19 mouse cellular contexts compared by ENCODE assay signal in the genomic region with DNA sequence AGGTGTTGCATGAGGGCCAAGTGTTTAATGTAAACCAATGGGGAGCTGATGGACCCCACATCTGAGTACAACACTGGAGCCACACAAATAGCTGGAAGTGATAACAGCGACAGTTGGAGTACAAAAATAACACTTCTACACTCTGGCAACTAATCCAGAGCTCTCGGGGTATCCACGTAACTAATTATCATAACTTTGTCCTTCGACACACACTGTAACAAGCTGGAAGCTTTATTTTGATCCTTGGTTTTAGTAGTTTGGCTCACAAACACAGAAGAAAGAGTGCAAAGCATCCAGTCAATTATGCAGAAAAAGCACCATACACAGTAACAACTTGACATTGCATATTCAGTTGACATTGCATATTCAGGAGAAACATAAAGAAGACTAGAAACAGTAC.
"Had no signal": no experiment of that assay in that cellular context is flagged by ENCODE, and none has a peak within 500 bp of the region (broad histone marks: within the 10 kb centered on the region; RNA-seq: fewer than 3 reads in every experiment).

No protein-coding gene starts in this region.

- H3K9me3 ChIP-seq: liver, embryonic 13.5 days; midbrain, embryonic 12.5 days; midbrain, embryonic 15.5 days; neural tube, embryonic 12.5 days; neural tube, embryonic 15.5 days had no signal

- H3K27ac ChIP-seq: left cerebral cortex, adult 2 months; liver, embryonic 13.5 days; midbrain, embryonic 12.5 days; midbrain, embryonic 15.5 days; neural tube, embryonic 12.5 days; neural tube, embryonic 15.5 days; stomach, postnatal 0 days had no signal

- H3K4me3 ChIP-seq: left cerebral cortex, adult 2 months; liver, embryonic 13.5 days; midbrain, embryonic 12.5 days; midbrain, embryonic 15.5 days; neural tube, embryonic 12.5 days; neural tube, embryonic 15.5 days had no signal

- ATAC-seq: midbrain, embryonic 15.5 days had no signal

- H3K4me2 ChIP-seq: liver, embryonic 13.5 days; midbrain, embryonic 12.5 days; midbrain, embryonic 15.5 days; neural tube, embryonic 12.5 days; neural tube, embryonic 15.5 days had no signal

- DNase-seq: kidney, adult 9 months; kidney, postnatal 14 days; layer of hippocampus, postnatal 36 days; liver, embryonic 13.5 days; lung, adult 2 months; lung, postnatal 14 days; lung, postnatal 4 days; right cerebral cortex, adult 18-20 months; right cerebral cortex, postnatal 14 days; right cerebral cortex, postnatal 4 days; thymus, adult 2 months; thymus, postnatal 14 days; thymus, postnatal 4 days had no signal

- H3K36me3 ChIP-seq: liver, embryonic 13.5 days; midbrain, embryonic 12.5 days; midbrain, embryonic 15.5 days; neural tube, embryonic 12.5 days; neural tube, embryonic 15.5 days had no signal

- H3K4me1 ChIP-seq: liver, embryonic 13.5 days; midbrain, embryonic 12.5 days; midbrain, embryonic 15.5 days; neural tube, embryonic 12.5 days; neural tube, embryonic 15.5 days had no signal

- H3K27me3 ChIP-seq: liver, embryonic 13.5 days; midbrain, embryonic 12.5 days; midbrain, embryonic 15.5 days; neural tube, embryonic 12.5 days; neural tube, embryonic 15.5 days had no signal

- H3K9ac ChIP-seq: liver, embryonic 13.5 days; midbrain, embryonic 12.5 days; midbrain, embryonic 15.5 days; neural tube, embryonic 12.5 days; neural tube, embryonic 15.5 days had no signal
